Mouse (Mus musculus): ENCODE measurements around the gene Brk1. TPM values are rescaled to one million over a fixed set of nuclear protein-coding genes. Genes with fewer than 3 reads are reported as not detected.

The Brk1 gene
- polyA plus RNA-seq, 1 experiment from 2014 or later = 258 TPM

DNA sequence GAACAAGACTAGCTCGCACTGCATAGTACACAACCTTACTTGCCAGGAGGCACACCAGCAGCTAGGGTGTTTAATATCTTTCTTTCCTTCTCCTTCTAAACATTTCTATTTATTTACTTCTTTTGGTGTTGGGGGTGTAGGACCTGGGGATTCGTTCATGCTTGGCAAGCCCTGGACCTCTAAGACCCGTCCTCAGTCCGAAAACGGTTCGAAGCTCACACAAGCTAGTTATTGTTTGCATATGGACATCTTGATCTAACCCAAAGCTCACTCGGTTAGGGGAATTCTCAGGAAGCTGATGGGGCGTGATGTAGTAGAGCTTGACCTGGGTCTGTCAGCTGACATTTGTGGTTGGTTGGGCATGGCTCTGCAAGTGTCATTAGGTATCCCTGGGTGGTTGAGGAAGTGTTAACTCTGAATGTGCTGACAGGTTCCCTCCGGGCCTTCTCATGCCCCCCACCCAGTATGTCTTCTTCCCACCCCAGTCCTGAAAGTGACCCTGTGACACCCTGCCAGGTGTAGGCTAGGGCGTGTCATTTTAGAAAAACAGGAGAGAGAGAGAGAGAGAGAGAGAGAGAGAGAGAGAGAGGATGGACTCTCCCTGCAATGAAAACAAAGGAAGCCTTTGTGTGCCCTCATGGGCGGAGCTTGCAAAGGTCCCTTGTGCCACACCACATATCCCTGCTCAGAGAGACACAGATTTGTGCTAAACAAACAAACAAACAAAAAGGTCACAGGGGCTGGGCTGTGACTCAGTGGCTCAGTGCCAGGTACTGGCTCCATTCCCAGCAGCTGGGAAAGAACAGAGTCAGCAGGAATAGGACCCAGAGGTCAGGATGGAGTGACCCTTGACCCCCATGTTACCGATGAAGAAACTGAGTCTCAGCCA is 57.0 kb downstream of the Brk1 start:
- 69% methylated on average over 12 of the region's 12 CpGs for WGBS
- H3K9ac ChIP-seq (replicated peaks) = no peak overlapping the region
- H3K27me3 ChIP-seq (replicated peaks) = no peaks in the 10 kb centered on the region
- H3K4me2 ChIP-seq = no peak overlapping the region
- no peaks in the 10 kb centered on the region for H3K9me3 ChIP-seq (replicated peaks)
- no peak overlapping the region for H3K27ac ChIP-seq (replicated peaks)
- ATAC-seq (ENCODE audit: low FRiP score) = no peak
- H3K36me3 ChIP-seq = no peaks in the 10 kb centered on the region
- H3K4me1 ChIP-seq = no peaks in the 10 kb centered on the region
- no peak overlapping the region for H3K4me3 ChIP-seq (replicated peaks)

DNA sequence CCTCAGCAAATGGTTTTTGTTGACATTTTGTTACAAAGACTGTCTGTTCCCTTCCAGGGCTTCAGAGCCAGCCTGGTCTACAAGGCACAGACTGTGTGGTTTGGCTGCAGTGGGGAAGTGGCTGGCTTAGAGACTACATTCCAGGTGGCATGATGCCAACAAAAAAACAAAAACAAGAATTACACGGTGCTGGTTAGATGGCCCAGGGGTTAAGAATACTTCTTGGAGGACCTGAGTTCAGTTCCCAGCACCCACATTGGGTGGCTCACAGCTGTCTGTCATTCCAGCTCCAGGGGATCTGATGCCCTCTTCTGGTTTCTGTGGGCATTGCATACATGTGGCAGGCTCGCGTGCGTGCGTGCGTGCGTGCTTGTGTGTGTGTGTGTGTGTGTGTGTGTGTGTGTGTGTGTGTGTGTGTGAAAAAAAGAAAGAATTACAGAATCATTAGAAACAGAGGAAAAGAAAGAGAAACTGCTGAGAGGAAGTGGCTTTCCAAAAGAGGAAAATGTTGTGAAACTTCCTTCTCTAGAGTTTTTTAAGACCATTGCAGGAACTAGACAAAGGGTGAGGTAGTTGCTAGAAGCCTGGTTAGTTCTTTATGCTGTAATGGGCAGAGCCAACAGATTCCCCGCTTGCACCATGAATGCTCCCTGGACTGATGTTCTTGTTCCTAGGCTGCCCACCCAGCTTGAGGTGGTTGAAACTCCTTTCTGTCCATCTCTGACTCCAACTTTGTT is 58.6 kb downstream of the Brk1 start:
- no peak overlapping the region for H3K9ac ChIP-seq (replicated peaks)
- no peak for ATAC-seq (ENCODE audit: low FRiP score)
- H3K36me3 ChIP-seq = no peaks in the 10 kb centered on the region
- no peaks in the 10 kb centered on the region for H3K9me3 ChIP-seq (replicated peaks)
- no peak overlapping the region for H3K4me3 ChIP-seq (replicated peaks)
- no peaks in the 10 kb centered on the region for H3K4me1 ChIP-seq
- no peak overlapping the region for H3K4me2 ChIP-seq
- no peak overlapping the region for H3K27ac ChIP-seq (replicated peaks)
- WGBS = 95% methylated on average over 8 of the region's 8 CpGs
- H3K27me3 ChIP-seq (replicated peaks) = no peaks in the 10 kb centered on the region

DNA sequence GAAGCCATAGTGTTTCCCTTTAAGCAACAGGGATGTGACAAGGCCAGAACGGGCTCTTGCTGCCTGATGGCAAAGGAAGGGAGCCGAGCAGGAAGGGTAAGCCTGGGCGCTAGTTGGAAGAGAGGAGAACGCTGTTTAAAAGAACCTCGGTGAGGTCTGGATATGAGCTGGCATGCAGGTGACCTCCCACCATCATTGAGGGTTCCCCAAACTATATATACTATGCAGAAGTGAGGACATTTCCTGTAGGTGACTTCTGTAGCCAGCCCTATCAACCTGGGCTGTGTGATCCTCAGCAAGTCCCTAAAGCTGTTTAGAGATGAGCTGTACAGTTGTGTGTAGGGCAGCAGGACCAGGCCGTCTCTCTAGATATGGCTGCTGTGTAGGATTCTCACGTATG is 59.7 kb downstream of the Brk1 start:
- Histone ChIP-seq H3K4me2 (no peak overlapping the region), H3K4me3 (replicated peaks) (no peak overlapping the region), H3K9me3 (replicated peaks) (no peaks in the 10 kb centered on the region), H3K27ac (replicated peaks) (no peak overlapping the region), H3K27me3 (replicated peaks) (no peaks in the 10 kb centered on the region), H3K9ac (replicated peaks) (no peak overlapping the region), H3K4me1 (peaks cover 4% of the 10 kb centered on the region; the same call in 1 of the 2 replicates), H3K36me3 (no peaks in the 10 kb centered on the region)
- 85% methylated on average over 7 of the region's 7 CpGs for WGBS
- ATAC-seq (ENCODE audit: low FRiP score) = no peak

Other genes starting within 250 kb of the Brk1 start
- 73.4 and 73.9 TPM in 2 replicates for gene Tada3, start 226.9 kb upstream of the Brk1 start, polyA plus RNA-seq (2015; fragmentation: Nextera tagmentation; extraction: Ambion mirVana)
- 428 and 436 TPM in 2 replicates for gene Arpc4, start 226.7 kb upstream of the Brk1 start, polyA plus RNA-seq (2015; fragmentation: Nextera tagmentation; extraction: Ambion mirVana)
- gene Ttll3, start 215.5 kb upstream of the Brk1 start, polyA plus RNA-seq (2015; fragmentation: Nextera tagmentation; extraction: Ambion mirVana) = 10.3 and 11.3 TPM in 2 replicates
- gene Rpusd3, start 185.4 kb upstream of the Brk1 start, polyA plus RNA-seq (2015; fragmentation: Nextera tagmentation; extraction: Ambion mirVana) = 20.0 and 24.6 TPM in 2 replicates
- gene Cidec, start 169.0 kb upstream of the Brk1 start, polyA plus RNA-seq (2015; fragmentation: Nextera tagmentation; extraction: Ambion mirVana) = 0.24 TPM in 1 of 2 replicates, not detected in the other
- 103 TPM in 2 replicates for gene Jagn1, start 162.2 kb upstream of the Brk1 start, polyA plus RNA-seq (2015; fragmentation: Nextera tagmentation; extraction: Ambion mirVana)
- gene Il17re, start 146.3 kb upstream of the Brk1 start, polyA plus RNA-seq (2015; fragmentation: Nextera tagmentation; extraction: Ambion mirVana) = 0.50 and 1.5 TPM in 2 replicates
- gene Il17rc, start 133.3 kb upstream of the Brk1 start, polyA plus RNA-seq (2015; fragmentation: Nextera tagmentation; extraction: Ambion mirVana) = 3.5 and 9.5 TPM in 2 replicates
- 87.9 and 106 TPM in 2 replicates for gene Creld1, start 121.5 kb upstream of the Brk1 start, polyA plus RNA-seq (2015; fragmentation: Nextera tagmentation; extraction: Ambion mirVana)
- 10.2 and 12.8 TPM in 2 replicates for gene Prrt3, start 102.8 kb upstream of the Brk1 start, polyA plus RNA-seq (2015; fragmentation: Nextera tagmentation; extraction: Ambion mirVana)
- gene Emc3, start 73.1 kb upstream of the Brk1 start, polyA plus RNA-seq (2015; fragmentation: Nextera tagmentation; extraction: Ambion mirVana) = 118 and 119 TPM in 2 replicates
- 1.8 and 3.7 TPM in 2 replicates for gene Fancd2, start 73.1 kb upstream of the Brk1 start, polyA plus RNA-seq (2015; fragmentation: Nextera tagmentation; extraction: Ambion mirVana)
- not detected in 2 replicates for gene Fancd2os, start 4.1 kb upstream of the Brk1 start, polyA plus RNA-seq (2015; fragmentation: Nextera tagmentation; extraction: Ambion mirVana)
- 68.1 and 75.8 TPM in 2 replicates for gene Vhl, start 19.2 kb downstream of the Brk1 start, polyA plus RNA-seq (2015; fragmentation: Nextera tagmentation; extraction: Ambion mirVana)
- 2.5 and 4.5 TPM in 2 replicates for gene Irak2, start 33.7 kb downstream of the Brk1 start, polyA plus RNA-seq (2015; fragmentation: Nextera tagmentation; extraction: Ambion mirVana)
- gene Tatdn2, start 92.3 kb downstream of the Brk1 start, polyA plus RNA-seq (2015; fragmentation: Nextera tagmentation; extraction: Ambion mirVana) = 0.96 and 1.4 TPM in 2 replicates
- 1.1 and 1.9 TPM in 2 replicates for gene Ghrl, start 115.1 kb downstream of the Brk1 start, polyA plus RNA-seq (2015; fragmentation: Nextera tagmentation; extraction: Ambion mirVana)
- 194 and 214 TPM in 2 replicates for gene Sec13, start 136.0 kb downstream of the Brk1 start, polyA plus RNA-seq (2015; fragmentation: Nextera tagmentation; extraction: Ambion mirVana)

All from neural tube, embryonic 15.5 days (tissue).